Mouse (Mus musculus) lung, postnatal 0 days (tissue): ENCODE data around the gene Ptpra. TPM values are rescaled to one million over a fixed set of nuclear protein-coding genes. Genes with fewer than 3 reads are reported as not detected.
A peak's percentile ranks its signal among the peaks of the same experiment; 100 is the strongest.

Experiments used
- ATAC-seq: fragments of 200-750 bp; cut with Nextera tagmentation; 2 replicates; pipeline ENCODE4 v1.8.0; 2017; ENCODE audit warnings: moderate library complexity
- DNase-seq: peaks from one replicate; pipeline ENCODE4 v3.0.0-alpha.2; 2016; ENCODE audit warnings: low spot score
- H3K27ac ChIP-seq: fragments of 300-500 bp; sonication (generic); 2 replicates; pipeline ENCODE4 v1.5.1; 2014; ENCODE audit warnings: antibody characterized with exemption, mild to moderate bottlenecking, low read length, mixed read lengths
- H3K27me3 ChIP-seq: fragments of 300-500 bp; sonication (generic); replicated peaks from 2 replicates; pipeline ENCODE4 v1.6.1; 2014; ENCODE audit warnings: low read length, mixed read lengths; ENCODE audit not compliant: insufficient read depth
- H3K36me3 ChIP-seq: fragments of 300-500 bp; sonication (generic); 2 replicates; pipeline ENCODE4 v1.6.1; 2014; ENCODE audit warnings: low read length, mixed read lengths; ENCODE audit not compliant: insufficient read depth
- H3K4me1 ChIP-seq: fragments of 300-500 bp; sonication (generic); 2 replicates; pipeline ENCODE4 v1.6.1; 2014; ENCODE audit warnings: antibody characterized with exemption, low read depth, low read length, mixed read lengths; ENCODE audit not compliant: insufficient read depth
- H3K4me2 ChIP-seq: fragments of 300-500 bp; sonication (generic); replicated peaks from 2 replicates; pipeline ENCODE4 v1.6.1; 2014; ENCODE audit warnings: low read depth, mild to moderate bottlenecking, low read length, moderate library complexity, mixed read lengths
- H3K4me3 ChIP-seq: fragments of 300-500 bp; sonication (generic); 2 replicates; pipeline ENCODE4 v1.5.1; 2014; ENCODE audit warnings: low read depth, low read length
- H3K9ac ChIP-seq: fragments of 300-500 bp; sonication (generic); replicated peaks from 2 replicates; pipeline ENCODE4 v1.6.1; 2014; ENCODE audit warnings: low read depth, mild to moderate bottlenecking
- H3K9me3 ChIP-seq: fragments of 300-500 bp; sonication (generic); 2 replicates; pipeline ENCODE4 v1.6.1; 2016; ENCODE audit warnings: low read length, mixed read lengths
- CTCF ChIP-seq: IDR thresholded peaks from 2 replicates; pipeline ENCODE4 v1.5.1; 2016; ENCODE audit warnings: antibody characterized with exemption, mild to moderate bottlenecking
- EP300 ChIP-seq: IDR thresholded peaks from 2 replicates; pipeline ENCODE4 v1.6.1; 2016; ENCODE audit warnings: antibody characterized with exemption, mild to moderate bottlenecking, control low read depth
- WGBS: fragments of 180-500 bp; shearing (Covaris S2); extraction: QIAGEN DNeasy Blood & Tissue Kit; methylation state at CpG from one replicate; pipeline ENCODE4 v1.1.7; 2014; 5-methylcytosine and 5-hydroxymethylcytosine counted together
- polyA plus RNA-seq: library from polyadenylated mRNA; unstranded; fragments of >200 nt; fragmentation: Nextera tagmentation; extraction: Ambion mirVana; gene quantifications from 2 replicates; pipeline ENCODE4 v1.2.1, GENCODE M21; 2015

The Ptpra gene
- polyA plus RNA-seq, 1 experiment from 2014 or later, result 46.1 TPM

DNA sequence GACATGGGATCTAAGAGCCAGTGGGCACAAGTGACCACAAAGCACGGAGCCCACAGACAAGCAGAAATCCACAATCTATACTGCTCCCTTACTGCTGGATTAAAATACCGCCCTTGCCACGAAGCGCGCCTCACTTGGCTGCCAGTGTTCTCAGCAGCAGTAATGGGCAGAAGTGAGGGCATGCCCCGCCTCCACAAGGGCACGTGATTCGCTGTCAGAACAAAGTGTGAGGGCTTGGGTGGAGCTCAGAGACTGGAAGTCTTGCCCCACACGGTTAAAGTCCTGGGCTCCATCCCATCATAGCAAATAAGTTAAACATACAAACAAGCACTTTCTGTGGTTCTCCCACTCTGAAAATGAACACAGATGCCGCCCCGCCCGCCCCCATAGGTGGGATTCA lies 127.6 kb downstream of the Ptpra start:
- H3K27ac ChIP-seq, result no peak overlapping the region
- H3K36me3 ChIP-seq, result no peaks in the 10 kb centered on the region
- no peak overlapping the region for H3K4me2 ChIP-seq
- DNase-seq (peak; percentile 53), ATAC-seq (peak; percentile 53)
- H3K27me3 ChIP-seq, result peaks cover 68% of the 10 kb centered on the region
- peaks cover 2% of the 10 kb centered on the region; the same call in 1 of the 2 replicates for H3K4me1 ChIP-seq
- H3K9ac ChIP-seq, result no peak overlapping the region
- no peak for TF ChIP-seq EP300
- no peak for TF ChIP-seq CTCF
- H3K4me3 ChIP-seq, result no peak overlapping the region
- WGBS, result 7% methylated on average over 12 of the region's 12 CpGs
- no peaks in the 10 kb centered on the region for H3K9me3 ChIP-seq

GRCm38 (mm10) chr2:130578148-130578547 lies 128.1 kb downstream of the Ptpra start:
- no peaks in the 10 kb centered on the region for H3K9me3 ChIP-seq
- WGBS, result 14% methylated on average over 11 of the region's 11 CpGs
- ATAC-seq (peak; percentile 47; the same call in 1 of the 2 replicates), DNase-seq (peak; percentile 53)
- H3K27ac ChIP-seq, result no peak overlapping the region
- H3K9ac ChIP-seq, result no peak overlapping the region
- H3K4me2 ChIP-seq, result no peak overlapping the region
- H3K4me3 ChIP-seq, result no peak overlapping the region
- peaks cover 2% of the 10 kb centered on the region; the same call in 1 of the 2 replicates for H3K4me1 ChIP-seq
- peak; percentile 74 for TF ChIP-seq CTCF
- TF ChIP-seq EP300, result no peak
- H3K36me3 ChIP-seq, result no peaks in the 10 kb centered on the region
- peaks cover 68% of the 10 kb centered on the region for H3K27me3 ChIP-seq

DNA sequence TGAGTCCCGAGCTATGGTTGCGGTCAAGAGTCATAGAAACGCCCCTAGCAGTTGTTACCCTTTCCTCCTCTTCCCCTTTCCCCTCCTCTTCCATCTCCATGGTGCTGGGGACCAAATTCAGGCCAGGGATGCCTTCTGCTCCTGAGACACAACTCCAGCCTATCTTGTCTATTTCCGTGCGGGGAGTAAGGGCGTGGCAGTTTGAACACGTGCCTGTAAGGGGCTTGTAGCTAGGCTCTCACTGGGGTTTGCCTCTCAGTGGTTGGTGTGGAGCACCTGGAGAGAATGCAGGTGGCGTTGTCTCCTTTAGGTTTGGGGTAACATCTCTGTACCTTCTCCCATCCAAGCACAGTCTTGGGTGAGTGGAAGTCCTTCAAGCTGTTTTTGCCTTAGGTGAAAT lies 129.7 kb downstream of the Ptpra start:
- H3K4me3 ChIP-seq, result no peak overlapping the region
- ATAC-seq (no peak), DNase-seq (no peak)
- H3K27me3 ChIP-seq, result peaks cover 64% of the 10 kb centered on the region
- H3K36me3 ChIP-seq, result no peaks in the 10 kb centered on the region
- no peaks in the 10 kb centered on the region for H3K9me3 ChIP-seq
- 9% methylated on average over 8 of the region's 8 CpGs for WGBS
- no peak overlapping the region for H3K9ac ChIP-seq
- H3K4me1 ChIP-seq, result peaks cover 9% of the 10 kb centered on the region; the same call in 1 of the 2 replicates
- no peak for TF ChIP-seq EP300
- no peak overlapping the region for H3K4me2 ChIP-seq
- no peak overlapping the region for H3K27ac ChIP-seq

GRCm38 (mm10) chr2:130581201-130581600 lies 131.1 kb downstream of the Ptpra start:
- ATAC-seq, result no peak
- Histone ChIP-seq H3K4me2 (peak overlapping the region; percentile 43; the same call in 1 of the 2 replicates), H3K27me3 (peaks cover 52% of the 10 kb centered on the region), H3K4me3 (peak overlapping the region; percentile 19; the same call in 1 of the 2 replicates), H3K9me3 (no peaks in the 10 kb centered on the region), H3K36me3 (no peaks in the 10 kb centered on the region), H3K27ac (no peak overlapping the region), H3K9ac (no peak overlapping the region), H3K4me1 (peaks cover 9% of the 10 kb centered on the region; the same call in 1 of the 2 replicates)
- TF ChIP-seq CTCF (no peak), EP300 (no peak)
- WGBS, result 8% methylated on average over 11 of the region's 16 CpGs
- no peak for DNase-seq

DNA sequence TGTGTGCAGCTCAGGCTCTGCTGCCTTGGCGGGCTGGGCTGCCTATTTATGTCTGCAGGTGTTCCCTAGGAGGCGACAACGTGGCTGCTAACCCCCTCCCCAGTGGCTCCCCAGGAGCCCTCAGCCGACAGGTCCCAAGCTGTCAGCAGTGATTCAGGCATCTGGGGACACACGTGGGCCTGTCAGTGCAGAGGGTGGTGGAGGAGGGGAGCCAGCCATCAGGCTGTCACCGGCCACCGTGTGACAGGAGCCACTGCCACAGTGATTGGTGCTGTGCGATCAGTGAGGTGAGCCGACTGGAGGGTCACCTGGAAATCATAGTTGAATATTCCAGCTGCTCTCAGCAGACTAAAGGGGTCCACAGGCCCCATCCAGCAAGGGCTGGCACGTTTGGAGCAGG lies 132.5 kb downstream of the Ptpra start, which contains the start of gene Avp:
Gene Avp (minus strand): TSS at position 3 of the 400 bp plus-strand sequence.
- TF ChIP-seq CTCF, result no peak
- TF ChIP-seq EP300, result no peak
- no peak for ATAC-seq
- H3K4me2 ChIP-seq, result no peak within 1 kb of the TSS
- no peak for DNase-seq
- no peaks in the 10 kb centered on the region for H3K9me3 ChIP-seq
- WGBS, result 40% methylated on average over 10 of the region's 10 CpGs
- peaks cover 9% of the 10 kb centered on the region; the same call in 1 of the 2 replicates for H3K4me1 ChIP-seq
- H3K27me3 ChIP-seq, result peaks cover 41% of the 10 kb centered on the region
- no peak within 1 kb of the TSS for H3K9ac ChIP-seq
- no peak within 1 kb of the TSS for H3K27ac ChIP-seq
- no peaks in the 10 kb centered on the region for H3K36me3 ChIP-seq
- H3K4me3 ChIP-seq, result no peak within 1 kb of the TSS

DNA sequence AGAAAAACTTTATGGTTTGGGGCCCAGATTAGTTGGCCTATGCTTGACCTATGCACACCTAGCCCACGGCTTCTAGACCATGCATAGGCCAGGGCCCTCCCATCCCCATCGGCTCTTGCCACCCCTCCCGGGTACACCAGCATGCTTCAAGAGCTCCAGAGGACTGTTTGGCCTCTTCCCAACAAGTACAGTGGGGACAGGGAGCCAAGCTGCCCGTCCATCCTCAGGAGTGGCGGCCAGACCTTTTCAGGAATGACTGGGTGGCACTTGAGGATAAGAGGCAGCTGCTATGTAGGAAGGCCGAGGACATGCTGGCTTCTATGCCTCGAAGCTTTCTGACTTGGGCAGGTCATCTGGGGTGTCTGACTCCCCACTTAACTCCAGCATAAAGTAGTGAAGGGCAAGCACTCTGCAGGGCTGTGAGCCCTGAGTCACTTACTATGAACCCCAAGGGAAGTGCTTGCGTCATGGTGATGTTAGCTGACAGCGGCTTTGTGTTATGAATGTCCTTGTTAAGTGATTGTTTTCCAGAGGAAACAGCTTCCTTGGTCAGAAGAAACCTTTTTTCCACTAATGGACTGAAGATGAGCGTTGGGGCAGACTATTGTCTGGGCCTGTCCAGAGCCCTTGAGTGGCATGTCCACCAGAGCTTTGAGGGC lies 134.0 kb downstream of the Ptpra start:
- Histone ChIP-seq H3K27ac (no peak overlapping the region), H3K36me3 (no peaks in the 10 kb centered on the region), H3K4me2 (no peak overlapping the region), H3K27me3 (peaks cover 31% of the 10 kb centered on the region), H3K9me3 (no peaks in the 10 kb centered on the region), H3K9ac (no peak overlapping the region), H3K4me3 (no peak overlapping the region), H3K4me1 (0 out of 2 replicates have a peak, but pooled peaks cover 7% of the 10 kb centered on the region)
- TF ChIP-seq CTCF (no peak), EP300 (no peak)
- WGBS, result 40% methylated on average over 10 of the region's 10 CpGs
- ATAC-seq (peak; percentile 82), DNase-seq (peak; percentile 66)
